Comparison of ENCODE assay signal across 8 mouse cellular contexts in the genomic region with DNA sequence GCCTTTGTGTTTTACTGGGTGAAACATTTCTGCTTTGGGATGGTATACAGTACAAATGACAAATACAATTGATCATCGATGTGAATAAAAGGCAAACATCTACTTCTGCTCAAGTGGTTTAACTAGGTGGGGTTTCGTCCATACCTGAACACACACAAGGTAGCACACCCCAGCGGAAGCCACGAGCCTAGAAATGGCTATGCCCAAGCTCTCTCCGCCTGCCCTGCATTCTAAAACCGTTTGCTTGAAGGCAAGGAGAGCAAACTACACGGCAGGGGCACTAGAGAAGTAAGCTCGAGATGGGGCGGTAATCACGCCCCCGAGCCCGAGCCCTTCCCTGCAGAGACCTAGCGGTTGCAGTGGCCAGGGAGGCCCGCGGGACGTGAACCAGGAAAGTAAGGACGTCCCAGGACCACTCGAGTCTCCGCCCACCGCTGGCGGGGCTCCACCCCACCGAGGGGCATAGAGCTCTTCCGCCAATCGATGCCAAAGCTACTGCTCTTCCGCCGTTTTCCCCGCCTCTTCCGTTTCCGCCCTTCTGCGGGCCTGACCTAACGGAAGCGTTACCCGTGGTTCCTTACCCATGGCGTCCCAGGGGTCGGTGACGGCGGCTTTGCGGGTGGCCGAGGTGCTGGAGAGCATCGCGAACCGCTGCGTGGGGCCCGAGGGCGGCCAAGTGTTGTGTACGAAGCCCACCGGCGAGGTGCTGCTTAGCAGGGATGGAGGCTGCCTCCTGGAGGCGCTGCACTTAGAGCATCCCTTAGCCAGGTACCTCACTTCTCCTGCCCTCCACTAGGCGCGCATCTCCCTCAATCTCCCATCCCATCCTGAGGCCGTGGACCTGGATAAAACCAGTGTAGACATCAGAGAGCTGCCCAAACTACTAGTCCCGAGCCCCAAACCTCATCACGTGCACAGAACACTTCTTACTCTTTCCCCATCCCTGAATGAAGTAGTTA. TPM values are rescaled to one million over a fixed set of nuclear protein-coding genes. Genes with fewer than 3 reads are reported as not detected.
DNase-seq lines count a peak whose midpoint lies in the region; ATAC-seq and TF ChIP-seq lines count a peak whose summit lies in the region.

Bbs10 (plus strand) TSS at position 540 of the 959 bp plus-strand sequence.

- H3K9ac ChIP-seq in embryonic facial prominence, embryonic 15.5 days: peak within 1 kb of the TSS; percentile 59
- H3K9ac ChIP-seq in limb, embryonic 14.5 days (ENCODE audit: low read depth, low read length, severe bottlenecking): peak within 1 kb of the TSS; percentile 65
- H3K9ac ChIP-seq in midbrain, postnatal 0 days (replicated peaks; ENCODE audit: low read length, poor library complexity, severe bottlenecking): peak within 1 kb of the TSS; percentile 72

- H3K4me2 ChIP-seq in embryonic facial prominence, embryonic 15.5 days (replicated peaks): peak within 1 kb of the TSS; percentile 63
- H3K4me2 ChIP-seq in limb, embryonic 14.5 days (replicated peaks; ENCODE audit: low read depth, low read length, severe bottlenecking): peak within 1 kb of the TSS; percentile 56
- H3K4me2 ChIP-seq in midbrain, postnatal 0 days (ENCODE audit: low read depth, low read length, poor library complexity, severe bottlenecking): peak within 1 kb of the TSS; percentile 66

- no peaks in the 10 kb centered on the region for H3K9me3 ChIP-seq in embryonic facial prominence, embryonic 15.5 days (replicated peaks)
- no peaks in the 10 kb centered on the region for H3K9me3 ChIP-seq in limb, embryonic 14.5 days (ENCODE audit: control insufficient read depth, low read length)
- no peaks in the 10 kb centered on the region for H3K9me3 ChIP-seq in midbrain, postnatal 0 days (ENCODE audit: low read length)

- DNase-seq in 3T3-L1 (ENCODE audit: low read depth, low spot score): peak; percentile 97
- DNase-seq in heart, adult 8-10 months (ENCODE audit: low spot score): peak; percentile 94
- peak; percentile 96 for DNase-seq in kidney, adult 9 months
- DNase-seq in limb, embryonic 14.5 days (ENCODE audit: low spot score): peak; percentile 99
- peak; percentile 98 for DNase-seq in midbrain, postnatal 0 days (ENCODE audit: low spot score)
- peak; percentile 79 to 86 for DNase-seq in spleen, postnatal 14 days (ENCODE audit: low spot score in 2 of 2)

- peak; percentile 99 for ATAC-seq in embryonic facial prominence, embryonic 15.5 days (ENCODE audit: insufficient number of reproducible peaks, low FRiP score, low TSS enrichment, low read depth)
- peak; percentile 99 for ATAC-seq in limb, embryonic 14.5 days (ENCODE audit: low FRiP score, low read depth)
- ATAC-seq in midbrain, postnatal 0 days (ENCODE audit: low FRiP score): peak; percentile 98

- no peaks in the 10 kb centered on the region for H3K27me3 ChIP-seq in embryonic facial prominence, embryonic 15.5 days
- no peaks in the 10 kb centered on the region for H3K27me3 ChIP-seq in limb, embryonic 14.5 days (ENCODE audit: control insufficient read depth, insufficient read depth, low read length)
- H3K27me3 ChIP-seq in midbrain, postnatal 0 days (ENCODE audit: insufficient read depth, low read length): no peaks in the 10 kb centered on the region

- H3K4me1 ChIP-seq in bone marrow, adult 2 months (ENCODE audit: control insufficient read depth, insufficient read depth, low read length): no peaks in the 10 kb centered on the region; the same call in 1 of the 2 replicates
- peaks cover 10% of the 10 kb centered on the region; the same call in 1 of the 2 replicates for H3K4me1 ChIP-seq in embryonic facial prominence, embryonic 15.5 days
- H3K4me1 ChIP-seq in limb, embryonic 14.5 days (ENCODE audit: control insufficient read depth, insufficient read depth, low read length): no peaks in the 10 kb centered on the region
- H3K4me1 ChIP-seq in midbrain, postnatal 0 days (ENCODE audit: insufficient read depth, low read length): no peaks in the 10 kb centered on the region

- H3K36me3 ChIP-seq in embryonic facial prominence, embryonic 15.5 days: no peaks in the 10 kb centered on the region
- H3K36me3 ChIP-seq in limb, embryonic 14.5 days (ENCODE audit: control insufficient read depth, insufficient read depth, low read length): peaks cover 3% of the 10 kb centered on the region; the same call in 1 of the 2 replicates
- H3K36me3 ChIP-seq in midbrain, postnatal 0 days (ENCODE audit: insufficient read depth, low read length): peaks cover under 1% of the 10 kb centered on the region; the same call in 1 of the 2 replicates

- 2% methylated on average over 54 of the region's 54 CpGs for WGBS in bone marrow, adult 2 months
- WGBS in embryonic facial prominence, embryonic 15.5 days: 1% methylated on average over 54 of the region's 54 CpGs
- 2% methylated on average over 54 of the region's 54 CpGs for WGBS in limb, embryonic 14.5 days
- 1% methylated on average over 54 of the region's 54 CpGs for WGBS in midbrain, postnatal 0 days

- peak within 1 kb of the TSS; percentile 70 for H3K4me3 ChIP-seq in bone marrow, adult 2 months (replicated peaks; ENCODE audit: control insufficient read depth, low read depth, low read length)
- peak within 1 kb of the TSS; percentile 86 for H3K4me3 ChIP-seq in embryonic facial prominence, embryonic 15.5 days (replicated peaks)
- H3K4me3 ChIP-seq in limb, embryonic 14.5 days (replicated peaks; ENCODE audit: low read length): peak within 1 kb of the TSS; percentile 66
- peak within 1 kb of the TSS; percentile 61 for H3K4me3 ChIP-seq in midbrain, postnatal 0 days (ENCODE audit: low read depth, low read length)

- TF ChIP-seq POLR2A in bone marrow, adult 2 months (IDR thresholded peaks at IDR 0.05; ENCODE audit: borderline replicate concordance, control insufficient read depth, low read depth, low read length): peak; percentile 58; the same call in 1 of the 2 replicates
- TF ChIP-seq POLR2A in limb, embryonic 14.5 days (IDR thresholded peaks at IDR 0.05; ENCODE audit: borderline replicate concordance, extremely low read depth, insufficient read depth, insufficient read length): 0 out of 2 replicates have a peak, but pooled peaks have one; percentile 43

- peak; percentile 69 for TF ChIP-seq CTCF in bone marrow, adult 2 months (IDR thresholded peaks at IDR 0.05; ENCODE audit: control insufficient read depth, insufficient read depth, low read length)
- peak; percentile 88 for TF ChIP-seq CTCF in midbrain, postnatal 0 days (IDR thresholded peaks at IDR 0.05)

- peak within 1 kb of the TSS; percentile 25 for H3K27ac ChIP-seq in bone marrow, adult 2 months (ENCODE audit: control insufficient read depth, insufficient read depth, low read depth, low read length, poor library complexity)
- peak within 1 kb of the TSS; percentile 85 for H3K27ac ChIP-seq in embryonic facial prominence, embryonic 15.5 days (replicated peaks)
- H3K27ac ChIP-seq in limb, embryonic 14.5 days (replicated peaks; ENCODE audit: low read depth, low read length): peak within 1 kb of the TSS; percentile 87
- H3K27ac ChIP-seq in midbrain, postnatal 0 days (ENCODE audit: low read depth, low read length): peak within 1 kb of the TSS; percentile 95

RNA-seq across cellular contexts. Expression of gene Bbs10, which starts in this region (rescaled TPM):
- polyA plus RNA-seq in bone marrow, adult 2 months (2011; ENCODE audit: insufficient read depth, insufficient read length, low replicate concordance, missing spikeins): not detected in 2 replicates
- polyA plus RNA-seq in embryonic facial prominence, embryonic 15.5 days (2015; fragmentation: Nextera tagmentation; extraction: Ambion mirVana): 5.3 TPM in 2 replicates
- 1 to 10 TPM; 2.8 to 3.3 (median 3.1) TPM for total RNA-seq in heart, adult 8-10 months (2022)
- 4.2 and 4.9 TPM in 2 replicates for polyA plus RNA-seq in limb, embryonic 14.5 days (2012; rRNA removed)
- polyA plus RNA-seq in limb, embryonic 14.5 days (2014; fragmentation: Nextera tagmentation; extraction: Ambion mirVana): 4.4 and 6.1 TPM in 2 replicates
- 3.8 and 6.0 TPM in 2 replicates for total RNA-seq in midbrain, postnatal 0 days (2014; rRNA removed)
- polyA plus RNA-seq in midbrain, postnatal 0 days (2015; fragmentation: Nextera tagmentation; extraction: Ambion mirVana): 1.5 and 2.7 TPM in 2 replicates

Comparison
In these comparisons a context has a peak if more than half of its experiments do, and no peak if none do; other contexts are left out.
1. Peak in every context shown above with its lines: DNase-seq, ATAC-seq, H3K4me3 ChIP-seq and H3K27ac ChIP-seq.
2. H3K27ac ChIP-seq: peak in every context shown above with its lines; median percentile 95 in midbrain, postnatal 0 days; 87 in limb, embryonic 14.5 days; 85 in embryonic facial prominence, embryonic 15.5 days; 25 in bone marrow, adult 2 months.